Mouse (Mus musculus) forebrain, embryonic 12.5 days (tissue): ENCODE data around the gene Mrps12. TPM values are rescaled to one million over a fixed set of nuclear protein-coding genes. Genes with fewer than 3 reads are reported as not detected.

Experiments
- ATAC-seq: fragments of 200-750 bp; cut with Nextera tagmentation; 2 replicates; pipeline ENCODE4 v1.8.0; 2017; ENCODE audit warnings: moderate TSS enrichment; ENCODE audit not compliant: low FRiP score
- H3K27ac ChIP-seq: fragments of 300-500 bp; sonication (generic); 2 replicates; pipeline ENCODE4 v1.5.1; 2016; ENCODE audit warnings: mild to moderate bottlenecking
- H3K27me3 ChIP-seq: fragments of 300-500 bp; sonication (generic); 2 replicates; pipeline ENCODE4 v1.6.1; 2016; ENCODE audit warnings: mild to moderate bottlenecking
- H3K36me3 ChIP-seq: fragments of 300-500 bp; sonication (generic); replicated peaks from 2 replicates; pipeline ENCODE4 v1.6.1; 2016; ENCODE audit warnings: mild to moderate bottlenecking
- H3K4me1 ChIP-seq: fragments of 300-500 bp; sonication (generic); 2 replicates; pipeline ENCODE4 v1.6.1; 2016
- H3K4me2 ChIP-seq: fragments of 300-500 bp; sonication (generic); 2 replicates; pipeline ENCODE4 v1.6.1; 2016; ENCODE audit warnings: mild to moderate bottlenecking, moderate library complexity
- H3K4me3 ChIP-seq: fragments of 300-500 bp; sonication (generic); replicated peaks from 2 replicates; pipeline ENCODE4 v1.5.1; 2016; ENCODE audit warnings: mild to moderate bottlenecking
- H3K9ac ChIP-seq: fragments of 300-500 bp; sonication (generic); 2 replicates; pipeline ENCODE4 v1.6.1; 2016; ENCODE audit warnings: mild to moderate bottlenecking
- H3K9me3 ChIP-seq: fragments of 300-500 bp; sonication (generic); 2 replicates; pipeline ENCODE4 v1.6.1; 2016
- WGBS: fragments of 180-500 bp; shearing (Covaris S2); methylation state at CpG from one replicate; pipeline ENCODE4 v1.1.7; 2016; 5-methylcytosine and 5-hydroxymethylcytosine counted together
- polyA plus RNA-seq: library from polyadenylated mRNA; unstranded; fragments of >200 nt; fragmentation: Nextera tagmentation; extraction: Ambion mirVana; gene quantifications from 2 replicates; pipeline ENCODE4 v1.2.1, GENCODE M21; 2016

Mrps12 gene
- polyA plus RNA-seq, 1 experiment from 2014 or later: 131 TPM

DNA sequence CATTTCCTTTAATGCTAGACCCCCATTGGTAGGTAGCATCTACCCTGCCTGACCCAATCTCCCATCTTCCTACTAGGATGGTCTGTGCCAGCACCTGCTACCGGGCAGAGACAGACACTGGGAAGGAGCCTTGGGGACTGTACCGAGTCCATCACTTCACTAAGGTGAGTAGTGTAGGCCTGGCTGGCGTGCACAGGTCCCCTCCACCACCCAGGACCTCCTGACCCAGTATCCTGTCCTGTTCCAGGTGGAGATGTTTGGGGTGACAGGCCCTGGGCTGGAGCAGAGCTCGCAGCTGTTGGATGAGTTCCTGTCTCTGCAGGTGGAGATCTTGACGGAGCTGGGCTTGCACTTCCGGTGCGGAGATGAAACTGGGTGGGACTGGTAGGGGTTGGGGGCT, 8.3 kb upstream of the Mrps12 start:
- Histone ChIP-seq H3K4me1 (no peaks in the 10 kb centered on the region), H3K4me3 (no peak overlapping the region), H3K27me3 (no peaks in the 10 kb centered on the region), H3K9me3 (no peaks in the 10 kb centered on the region), H3K4me2 (no peak overlapping the region), H3K36me3 (peaks cover 55% of the 10 kb centered on the region), H3K27ac (no peak overlapping the region), H3K9ac (no peak overlapping the region)
- 95% methylated on average over 7 of the region's 7 CpGs for WGBS
- ATAC-seq: no peak

DNA sequence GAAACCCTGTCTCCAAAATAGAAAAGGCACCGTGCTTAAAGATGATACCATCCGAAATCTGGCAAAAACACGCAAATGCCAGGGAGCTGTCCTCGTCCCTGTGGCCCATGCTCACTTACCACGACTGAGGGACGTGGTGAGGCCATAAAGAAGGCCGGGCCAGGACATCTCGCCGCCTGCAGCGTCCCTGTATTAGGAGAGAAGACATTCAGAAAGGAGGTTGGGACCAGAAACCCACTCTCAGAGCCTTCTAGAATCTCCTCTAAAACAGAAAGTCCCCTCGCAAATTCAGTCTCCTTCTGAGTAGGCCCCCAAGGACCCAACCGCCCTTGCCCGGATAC, 282 bp downstream of the Mrps12 start:
- peak overlapping the region; percentile 65 for H3K4me3 ChIP-seq
- peak overlapping the region; percentile 91 for H3K4me2 ChIP-seq
- H3K4me1 ChIP-seq: peaks cover 15% of the 10 kb centered on the region
- ATAC-seq: peak; percentile 51
- peak overlapping the region; percentile 71; the same call in 1 of the 2 replicates for H3K27ac ChIP-seq
- 0% methylated on average over 13 of the region's 13 CpGs for WGBS
- H3K9ac ChIP-seq: peak overlapping the region; percentile 82
- H3K27me3 ChIP-seq: no peaks in the 10 kb centered on the region
- peaks cover 36% of the 10 kb centered on the region for H3K36me3 ChIP-seq
- no peaks in the 10 kb centered on the region for H3K9me3 ChIP-seq

DNA sequence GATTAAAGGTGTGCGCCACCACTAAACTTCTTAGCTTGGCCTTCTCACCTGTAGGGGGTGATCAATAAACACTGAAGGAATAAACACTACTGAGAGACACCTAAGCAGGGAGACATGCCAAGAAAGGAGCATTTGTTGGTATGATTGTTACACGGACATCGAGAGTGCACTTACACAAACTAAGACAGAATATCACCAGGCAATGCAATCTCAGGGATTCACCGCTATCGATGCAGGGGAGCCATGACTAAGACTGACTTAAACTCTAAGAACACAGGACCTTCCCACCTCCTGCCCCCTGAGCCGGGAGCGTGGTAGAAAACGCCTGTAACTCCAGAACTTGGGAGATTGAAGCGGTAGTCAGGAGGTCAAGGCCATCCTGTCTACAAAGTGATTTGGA, 671 bp downstream of the Mrps12 start:
- peak overlapping the region; percentile 82 for H3K9ac ChIP-seq
- H3K27me3 ChIP-seq: no peaks in the 10 kb centered on the region
- peaks cover 32% of the 10 kb centered on the region for H3K36me3 ChIP-seq
- H3K4me3 ChIP-seq: peak overlapping the region; percentile 65
- no peaks in the 10 kb centered on the region for H3K9me3 ChIP-seq
- H3K4me1 ChIP-seq: peaks cover 15% of the 10 kb centered on the region
- WGBS: 42% methylated on average over 9 of the region's 9 CpGs
- peak overlapping the region; percentile 91 for H3K4me2 ChIP-seq
- no peak overlapping the region for H3K27ac ChIP-seq
- no peak for ATAC-seq

DNA sequence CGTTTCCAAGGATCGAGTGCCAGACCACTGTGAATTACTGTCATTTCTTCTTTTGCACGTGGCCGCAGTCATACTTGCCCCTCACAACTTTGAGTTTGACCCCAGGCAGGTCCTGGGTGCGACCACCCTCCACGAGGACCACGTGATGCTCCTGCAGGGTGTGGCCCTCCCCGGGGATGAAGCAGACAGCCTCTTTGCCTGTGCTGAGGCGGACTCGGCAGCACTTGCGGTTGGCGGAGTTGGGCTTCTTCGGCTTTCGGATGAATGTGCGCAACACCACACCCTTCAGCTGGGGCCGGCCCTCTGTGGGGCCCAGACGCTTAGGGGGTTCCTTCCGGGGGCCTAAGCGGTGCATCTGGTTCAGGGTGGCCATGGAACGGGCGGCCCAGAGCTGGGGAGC, 1.8 kb downstream of the Mrps12 start:
- peaks cover 15% of the 10 kb centered on the region for H3K4me1 ChIP-seq
- no peak overlapping the region for H3K27ac ChIP-seq
- no peaks in the 10 kb centered on the region for H3K27me3 ChIP-seq
- H3K9me3 ChIP-seq: no peaks in the 10 kb centered on the region
- H3K4me3 ChIP-seq: no peak overlapping the region
- peaks cover 28% of the 10 kb centered on the region for H3K36me3 ChIP-seq
- no peak overlapping the region for H3K4me2 ChIP-seq
- no peak overlapping the region for H3K9ac ChIP-seq
- WGBS: 95% methylated on average over 21 of the region's 21 CpGs
- ATAC-seq: no peak

DNA sequence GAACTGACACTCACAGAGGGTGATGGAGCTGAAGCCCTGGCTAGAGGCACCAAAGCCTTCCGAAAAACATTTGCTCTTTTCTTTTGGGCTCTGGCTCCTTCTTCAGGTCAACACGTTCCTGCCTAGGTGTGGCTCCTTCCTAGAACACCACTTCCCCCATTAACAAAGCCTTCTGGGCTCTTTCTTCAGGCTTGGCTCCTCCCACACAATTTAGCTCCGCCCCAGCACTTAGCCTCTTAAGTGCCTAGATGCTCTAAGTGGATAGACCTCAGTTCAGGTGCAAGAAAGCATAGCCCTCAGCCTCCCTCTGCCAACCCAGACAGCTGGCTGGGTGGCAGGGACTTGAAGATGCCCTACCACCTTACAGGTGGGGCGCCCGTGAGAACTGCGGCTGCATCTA, 5.9 kb downstream of the Mrps12 start:
- Histone ChIP-seq H3K4me3 (no peak overlapping the region), H3K9ac (no peak overlapping the region), H3K36me3 (peaks cover 25% of the 10 kb centered on the region), H3K27ac (no peak overlapping the region), H3K27me3 (peaks cover 21% of the 10 kb centered on the region; the same call in 1 of the 2 replicates), H3K4me2 (no peak overlapping the region), H3K4me1 (peaks cover 16% of the 10 kb centered on the region), H3K9me3 (no peaks in the 10 kb centered on the region)
- no peak for ATAC-seq
- WGBS: 88% methylated on average over 6 of the region's 6 CpGs

DNA sequence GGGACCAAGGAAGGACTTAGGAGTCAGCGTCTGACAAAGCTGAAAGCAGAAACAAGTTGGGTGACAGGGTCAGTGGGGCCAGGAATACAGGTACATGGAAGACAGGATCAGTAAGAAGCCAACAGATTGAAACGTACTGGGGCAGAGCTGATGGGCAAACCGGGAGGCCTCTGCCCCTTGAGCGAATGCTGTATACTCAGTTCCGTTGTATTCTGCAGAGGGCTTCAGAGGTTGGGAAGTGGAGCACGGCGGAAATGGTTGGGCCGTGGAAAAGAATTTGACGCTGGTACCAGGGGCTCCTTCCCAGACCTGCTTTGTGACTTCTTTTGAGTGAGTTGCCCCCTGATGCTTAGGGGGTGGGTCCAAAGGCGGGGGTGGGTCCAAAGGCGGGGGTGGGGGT, 8.4 kb downstream of the Mrps12 start:
- no peak for ATAC-seq
- no peak overlapping the region for H3K9ac ChIP-seq
- WGBS: 5% methylated on average over 11 of the region's 11 CpGs

DNA sequence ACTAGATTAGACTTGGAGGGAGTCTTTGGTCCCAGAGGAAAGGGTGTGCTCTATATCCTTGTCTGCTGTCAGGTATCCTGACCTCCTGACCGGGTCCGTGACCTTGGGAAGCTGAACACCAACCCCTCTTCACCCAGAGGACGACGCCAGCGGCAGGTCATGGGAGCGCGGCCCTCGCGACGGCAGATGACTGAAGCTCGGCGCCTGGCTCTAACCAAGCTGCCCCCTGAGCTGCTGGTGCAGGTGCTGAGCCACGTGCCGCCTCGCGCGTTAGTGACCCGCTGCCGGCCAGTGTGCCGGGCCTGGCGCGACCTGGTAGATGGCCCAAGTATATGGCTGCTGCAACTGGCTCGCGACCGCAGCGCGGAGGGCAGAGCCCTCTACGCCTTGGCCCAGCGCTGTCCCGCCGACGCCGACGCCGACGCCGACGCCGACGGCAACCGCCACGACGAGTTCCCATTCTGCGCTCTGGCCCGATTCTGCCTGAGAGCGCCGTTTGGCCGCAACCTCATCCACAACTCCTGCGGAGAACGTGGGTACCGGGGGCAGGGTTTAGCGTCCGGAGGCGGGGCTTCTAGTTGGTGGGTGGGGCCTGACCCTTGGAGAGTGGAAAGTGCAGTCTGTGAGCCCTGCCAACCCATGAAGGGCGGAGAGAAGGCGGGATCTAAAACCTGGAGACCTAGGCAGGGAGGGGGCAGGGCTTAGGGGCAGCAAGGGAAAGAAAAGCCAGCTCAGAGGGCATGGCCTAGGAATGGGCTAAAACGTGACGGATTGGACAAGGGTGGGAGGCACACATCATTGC, 9.1 kb downstream of the Mrps12 start:
- peak; percentile 76 for ATAC-seq

More for the DNA sequence above, 8.4 kb downstream of the Mrps12 start:
- Histone ChIP-seq H3K4me3 (peak overlapping the region; percentile 45), H3K27me3 (peaks cover 21% of the 10 kb centered on the region; the same call in 1 of the 2 replicates), H3K9me3 (no peaks in the 10 kb centered on the region), H3K4me2 (peak overlapping the region; percentile 75), H3K27ac (no peak overlapping the region), H3K4me1 (peaks cover 16% of the 10 kb centered on the region), H3K36me3 (peaks cover 8% of the 10 kb centered on the region)

DNA sequence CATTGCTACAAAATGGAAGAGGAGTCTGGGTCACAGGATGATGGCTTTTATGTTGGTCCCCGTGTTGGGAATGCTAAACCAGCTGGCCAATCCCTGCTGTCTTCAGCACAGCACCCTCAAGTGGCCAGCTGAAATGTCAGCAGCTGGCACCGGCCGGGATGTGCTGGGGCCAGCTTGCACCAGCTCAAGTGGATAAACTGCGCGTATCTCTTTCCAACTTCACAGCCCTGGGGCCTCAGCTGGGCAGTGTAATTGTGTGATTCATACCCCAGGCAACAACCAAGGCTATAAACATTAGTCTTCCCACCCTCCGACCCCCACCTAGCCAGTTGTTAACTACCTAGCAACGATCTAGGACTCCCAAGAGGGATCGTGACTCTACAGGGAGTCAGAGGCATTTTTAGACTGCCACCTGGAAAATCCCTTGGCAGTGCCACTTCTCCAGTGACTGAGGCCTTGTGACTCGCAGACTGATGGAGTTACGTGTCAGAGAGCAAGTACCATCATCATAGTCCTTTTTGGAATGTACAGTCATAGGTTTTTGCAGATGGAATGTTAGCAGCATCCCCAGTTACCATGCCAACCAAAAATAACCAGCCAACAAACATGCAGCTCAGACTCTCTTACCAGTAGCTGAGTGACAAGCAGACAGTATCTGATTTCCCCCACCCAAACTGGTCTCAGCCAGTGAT, 13.8 kb downstream of the Mrps12 start:
- H3K36me3 ChIP-seq: no peaks in the 10 kb centered on the region
- H3K9me3 ChIP-seq: no peaks in the 10 kb centered on the region
- ATAC-seq: no peak
- H3K4me1 ChIP-seq: peaks cover 11% of the 10 kb centered on the region
- no peak overlapping the region for H3K4me3 ChIP-seq
- WGBS: 61% methylated on average over 10 of the region's 10 CpGs
- H3K27me3 ChIP-seq: peaks cover 18% of the 10 kb centered on the region; the same call in 1 of the 2 replicates
- no peak overlapping the region for H3K9ac ChIP-seq
- H3K4me2 ChIP-seq: no peak overlapping the region
- H3K27ac ChIP-seq: no peak overlapping the region

More for the DNA sequence above, 9.1 kb downstream of the Mrps12 start:
- 2% methylated on average over 56 of the region's 58 CpGs for WGBS
- H3K36me3 ChIP-seq: 0 out of 2 replicates have a peak, but pooled peaks cover 4% of the 10 kb centered on the region
- H3K27me3 ChIP-seq: peaks cover 21% of the 10 kb centered on the region; the same call in 1 of the 2 replicates
- peak overlapping the region; percentile 75 for H3K4me2 ChIP-seq
- peaks cover 20% of the 10 kb centered on the region for H3K4me1 ChIP-seq
- no peak overlapping the region for H3K27ac ChIP-seq
- H3K9ac ChIP-seq: peak overlapping the region; percentile 47; the same call in 1 of the 2 replicates
- H3K9me3 ChIP-seq: no peaks in the 10 kb centered on the region
- peak overlapping the region; percentile 45 for H3K4me3 ChIP-seq

DNA sequence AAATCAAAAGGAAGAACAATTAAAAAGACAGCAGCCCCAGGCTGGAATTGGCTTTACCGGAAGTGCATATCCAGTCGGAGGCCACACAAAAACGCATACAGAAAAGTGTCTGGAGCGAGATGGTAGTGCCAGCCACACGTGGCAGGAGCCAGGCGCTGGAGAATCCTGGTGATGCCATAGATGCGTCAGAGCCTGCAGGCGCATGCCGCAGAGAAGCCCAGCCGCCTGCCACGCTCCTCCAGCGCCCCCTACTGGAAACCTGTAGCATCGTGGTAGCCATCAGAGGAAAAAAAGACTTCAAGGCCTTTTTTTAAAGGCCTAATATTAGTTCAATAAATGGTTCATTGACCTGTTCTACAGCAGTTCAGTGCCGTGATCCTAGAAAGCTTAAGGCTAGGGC, 15.0 kb downstream of the Mrps12 start:
- Histone ChIP-seq H3K9me3 (no peaks in the 10 kb centered on the region), H3K27me3 (peaks cover 6% of the 10 kb centered on the region; the same call in 1 of the 2 replicates), H3K36me3 (no peaks in the 10 kb centered on the region), H3K4me2 (peak overlapping the region; percentile 19; the same call in 1 of the 2 replicates), H3K4me1 (0 out of 2 replicates have a peak, but pooled peaks cover 5% of the 10 kb centered on the region), H3K9ac (no peak overlapping the region), H3K27ac (no peak overlapping the region), H3K4me3 (no peak overlapping the region)
- 8% methylated on average over 14 of the region's 14 CpGs for WGBS
- ATAC-seq: 0 out of 2 replicates have a peak, but pooled peaks have one; percentile 55

DNA sequence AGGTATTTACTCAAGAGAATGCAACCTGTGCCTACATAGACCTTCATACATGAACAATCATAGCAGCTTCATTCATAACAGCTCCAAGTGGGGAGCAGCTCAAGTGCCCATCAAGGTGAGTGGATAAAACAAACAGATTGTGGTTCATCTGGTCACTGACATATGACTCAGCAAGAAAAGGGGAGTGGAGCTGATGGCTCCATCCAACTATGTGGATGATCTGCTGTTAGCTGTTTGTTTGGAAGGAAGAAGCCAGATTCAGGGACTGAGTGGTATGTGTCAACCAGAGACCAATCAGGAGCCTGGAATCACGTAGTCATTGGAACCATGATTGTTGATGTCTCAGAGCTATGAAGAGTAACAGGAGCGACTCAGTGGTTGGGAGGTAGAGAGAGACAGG, 17.0 kb downstream of the Mrps12 start:
- Histone ChIP-seq H3K36me3 (no peaks in the 10 kb centered on the region), H3K4me3 (no peak overlapping the region), H3K9me3 (no peaks in the 10 kb centered on the region), H3K4me1 (0 out of 2 replicates have a peak, but pooled peaks cover 5% of the 10 kb centered on the region), H3K9ac (no peak overlapping the region), H3K27me3 (no peaks in the 10 kb centered on the region), H3K27ac (no peak overlapping the region), H3K4me2 (no peak overlapping the region)
- 93% methylated on average over 2 of the region's 2 CpGs for WGBS
- ATAC-seq: no peak

DNA sequence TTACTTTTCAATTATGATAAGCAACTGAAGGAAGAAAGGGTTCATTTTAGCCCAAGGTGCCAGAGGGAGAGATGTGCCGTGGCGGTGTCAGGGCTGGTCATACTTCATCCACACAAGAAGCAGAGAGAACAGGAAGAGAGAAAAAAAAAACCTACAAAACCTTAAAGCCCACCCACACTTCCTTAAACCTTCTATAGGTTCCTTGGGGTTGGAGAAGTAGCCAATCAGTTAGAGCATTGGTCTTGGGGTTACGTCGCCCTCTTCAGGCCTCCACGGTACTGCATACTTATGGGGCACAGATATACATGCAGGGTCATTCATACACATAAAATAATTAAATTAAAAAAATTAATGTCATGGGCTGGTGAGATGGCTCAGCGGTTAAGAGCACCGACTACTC, 19.5 kb downstream of the Mrps12 start:
- 93% methylated on average over 7 of the region's 7 CpGs for WGBS

DNA sequence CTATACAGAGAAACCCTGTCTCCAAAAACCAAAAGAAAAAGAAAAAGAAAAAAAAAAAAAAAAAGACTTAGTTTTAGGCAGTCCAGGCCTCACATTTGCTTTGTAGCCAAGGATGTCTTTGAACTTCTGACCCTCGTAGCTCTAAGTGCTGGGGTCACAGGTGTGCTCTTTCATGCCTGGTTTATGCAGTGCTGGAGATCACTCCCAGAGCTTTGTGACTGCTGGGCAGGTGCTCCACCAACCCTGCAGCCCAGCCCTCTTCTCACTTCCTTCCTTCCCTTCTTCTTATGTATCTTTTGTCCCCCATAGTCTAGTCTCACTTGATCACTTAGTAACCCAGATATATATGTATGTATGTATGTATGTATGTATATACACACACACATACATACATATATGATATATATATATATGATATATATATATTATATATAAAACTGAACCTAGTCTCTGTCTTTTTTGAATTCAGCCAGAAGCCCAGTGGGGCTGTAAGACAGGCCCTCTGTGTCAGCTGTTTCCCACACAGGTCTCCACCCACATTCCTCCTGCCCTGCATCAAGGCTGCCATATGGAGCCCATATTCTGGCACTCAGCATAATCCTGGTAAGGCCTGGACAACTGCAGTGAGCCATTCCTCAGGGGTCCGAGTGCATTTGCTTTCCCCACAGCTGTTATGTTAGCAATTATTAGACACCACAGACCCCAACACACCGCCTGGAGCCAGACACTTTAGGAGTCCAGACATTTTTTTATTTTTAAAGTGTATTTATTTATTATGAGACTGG, 20.7 kb downstream of the Mrps12 start:
- H3K9me3 ChIP-seq: no peaks in the 10 kb centered on the region
- H3K4me2 ChIP-seq: no peak overlapping the region
- no peak overlapping the region for H3K4me3 ChIP-seq
- H3K9ac ChIP-seq: no peak overlapping the region
- no peak overlapping the region for H3K27ac ChIP-seq
- H3K4me1 ChIP-seq: peaks cover 10% of the 10 kb centered on the region
- 73% methylated on average over 3 of the region's 3 CpGs for WGBS
- no peaks in the 10 kb centered on the region for H3K27me3 ChIP-seq
- no peaks in the 10 kb centered on the region for H3K36me3 ChIP-seq
- no peak for ATAC-seq

More for the DNA sequence above, 19.5 kb downstream of the Mrps12 start:
- Histone ChIP-seq H3K4me3 (no peak overlapping the region), H3K27me3 (no peaks in the 10 kb centered on the region), H3K9ac (no peak overlapping the region), H3K4me1 (peaks cover 2% of the 10 kb centered on the region; the same call in 1 of the 2 replicates), H3K36me3 (no peaks in the 10 kb centered on the region), H3K4me2 (no peak overlapping the region), H3K9me3 (no peaks in the 10 kb centered on the region), H3K27ac (no peak overlapping the region)
- ATAC-seq: no peak
